19 mouse cellular contexts compared by ENCODE assay signal in the genomic region with DNA sequence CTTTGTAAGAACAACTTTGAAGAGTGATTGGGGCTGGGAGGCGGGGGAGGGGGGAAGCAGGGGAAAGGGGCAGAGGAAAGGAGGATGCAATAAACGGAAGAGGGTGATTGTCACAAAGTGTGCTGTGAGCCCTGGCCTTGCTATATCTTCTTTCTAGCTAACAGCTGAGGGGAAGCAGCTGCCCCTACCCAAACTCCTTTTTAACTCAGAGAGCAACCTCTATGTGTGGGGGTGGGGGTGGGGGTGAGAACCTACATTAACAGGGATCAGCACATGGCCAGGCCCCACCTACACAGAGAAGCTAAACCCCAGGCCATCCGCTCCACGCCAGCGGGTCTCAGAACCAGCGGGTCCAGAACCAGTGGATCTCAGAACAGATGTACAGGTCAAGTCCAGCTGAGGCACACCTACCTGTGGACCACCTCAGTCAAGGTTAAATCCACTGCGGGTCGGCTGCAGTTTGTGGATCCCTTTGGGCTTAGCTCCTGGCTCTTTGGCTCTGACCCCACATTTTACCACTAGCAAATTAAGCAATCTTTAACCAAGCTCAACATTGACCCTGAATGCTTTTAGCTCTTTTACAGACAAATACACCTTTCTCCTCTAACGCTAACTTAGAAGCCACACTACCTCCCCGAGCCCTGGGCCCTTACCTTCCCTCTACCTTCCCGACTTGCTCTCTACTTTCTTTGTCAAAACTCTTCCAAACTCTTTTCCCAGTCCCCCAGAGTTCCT. TPM values are rescaled to one million over a fixed set of nuclear protein-coding genes. Genes with fewer than 3 reads are reported as not detected.
A peak's percentile ranks its signal among the peaks of the same experiment; 100 is the strongest.
DNase-seq lines count a peak whose midpoint lies in the region; ATAC-seq lines count a peak whose summit lies in the region.
"Had no signal": no experiment of that assay in that cellular context is flagged by ENCODE, and none has a peak within 500 bp of the region (broad histone marks: within the 10 kb centered on the region; RNA-seq: fewer than 3 reads in every experiment).

No protein-coding gene starts in this region.

- no peaks in the 10 kb centered on the region for H3K27me3 ChIP-seq in liver, embryonic 15.5 days
- H3K27me3 ChIP-seq in embryonic facial prominence, embryonic 14.5 days (replicated peaks; ENCODE audit: control insufficient read depth, insufficient read depth, low read length) = no peaks in the 10 kb centered on the region
- no peaks in the 10 kb centered on the region for H3K27me3 ChIP-seq in liver, embryonic 16.5 days (ENCODE audit: control insufficient read depth, insufficient read depth, low read depth, low read length)
- no peaks in the 10 kb centered on the region for H3K27me3 ChIP-seq in forebrain, embryonic 13.5 days

- H3K36me3 ChIP-seq in liver, embryonic 15.5 days (replicated peaks) = peaks cover 41% of the 10 kb centered on the region
- peaks cover 44% of the 10 kb centered on the region for H3K36me3 ChIP-seq in embryonic facial prominence, embryonic 14.5 days (ENCODE audit: control insufficient read depth, insufficient read depth, low read length)
- H3K36me3 ChIP-seq in liver, embryonic 16.5 days (ENCODE audit: control insufficient read depth, insufficient read depth) = peaks cover 8% of the 10 kb centered on the region
- H3K36me3 ChIP-seq in forebrain, embryonic 13.5 days (ENCODE audit: poor library complexity, severe bottlenecking) = no peaks in the 10 kb centered on the region

- peak; percentile 72 for DNase-seq in kidney, adult 9 months
- no peak for DNase-seq in kidney, postnatal 14 days
- DNase-seq in liver = no peak
- no peak for DNase-seq in embryonic facial prominence, embryonic 14.5 days (ENCODE audit: low spot score)
- DNase-seq in gastrocnemius, postnatal 10 days = no peak
- DNase-seq: adrenal gland, adult 2 months; cerebellum, adult 11-12 months; cerebellum, postnatal 25 days; kidney, adult 11 months; layer of hippocampus, postnatal 36 days; lung, embryonic 14.5 days; lung, postnatal 4 days; right cerebral cortex, postnatal 4 days; thymus, adult 2 months had no signal

- WGBS in liver, embryonic 15.5 days (ENCODE audit: insufficient replicate concordance) = 67% methylated on average over 11 of the region's 11 CpGs
- WGBS in embryonic facial prominence, embryonic 14.5 days = 86% methylated on average over 11 of the region's 11 CpGs
- 62% methylated on average over 11 of the region's 11 CpGs for WGBS in liver, embryonic 16.5 days (ENCODE audit: insufficient replicate concordance)
- WGBS in forebrain, embryonic 13.5 days = 88% methylated on average over 11 of the region's 11 CpGs

- no peak overlapping the region for H3K9ac ChIP-seq in liver, embryonic 15.5 days
- peak overlapping the region; percentile 8; the same call in 1 of the 2 replicates for H3K9ac ChIP-seq in embryonic facial prominence, embryonic 14.5 days (ENCODE audit: low read depth, low read length)
- H3K9ac ChIP-seq in liver, embryonic 16.5 days (ENCODE audit: low read depth, low read length) = no peak overlapping the region
- H3K9ac ChIP-seq in forebrain, embryonic 13.5 days = no peak overlapping the region
- H3K9ac ChIP-seq: lung, embryonic 14.5 days had no signal

- peaks cover 9% of the 10 kb centered on the region; the same call in 1 of the 2 replicates for H3K4me1 ChIP-seq in liver, embryonic 15.5 days (replicated peaks)
- H3K4me1 ChIP-seq in embryonic facial prominence, embryonic 14.5 days (ENCODE audit: control insufficient read depth, insufficient read depth, low read length) = peaks cover 2% of the 10 kb centered on the region; the same call in 1 of the 2 replicates
- no peaks in the 10 kb centered on the region; the same call in 1 of the 2 replicates for H3K4me1 ChIP-seq in liver, embryonic 16.5 days (ENCODE audit: control insufficient read depth, low read depth, low read length)
- no peaks in the 10 kb centered on the region for H3K4me1 ChIP-seq in forebrain, embryonic 13.5 days

- H3K27ac ChIP-seq in liver, embryonic 15.5 days (replicated peaks) = 0 out of 2 replicates have a peak overlapping the region, but pooled peaks have one; percentile 6
- no peak overlapping the region for H3K27ac ChIP-seq in embryonic facial prominence, embryonic 14.5 days (replicated peaks; ENCODE audit: low read depth, low read length)
- H3K27ac ChIP-seq in liver, embryonic 16.5 days (ENCODE audit: low read length) = 0 out of 2 replicates have a peak overlapping the region, but pooled peaks have one; percentile 48
- no peak overlapping the region for H3K27ac ChIP-seq in forebrain, embryonic 13.5 days
- H3K27ac ChIP-seq: layer of hippocampus, adult 2 months had no signal

- ATAC-seq in liver, embryonic 15.5 days (ENCODE audit: insufficient read depth) = no peak
- peak; percentile 34; the same call in 1 of the 2 replicates for ATAC-seq in embryonic facial prominence, embryonic 14.5 days (ENCODE audit: low read depth)
- ATAC-seq in liver, embryonic 16.5 days (ENCODE audit: low read depth) = peak; percentile 36; the same call in 1 of the 2 replicates
- no peak for ATAC-seq in forebrain, embryonic 13.5 days
- ATAC-seq: forebrain, embryonic 16.5 days had no signal

- H3K9me3 ChIP-seq in liver, embryonic 15.5 days (replicated peaks) = no peaks in the 10 kb centered on the region
- no peaks in the 10 kb centered on the region for H3K9me3 ChIP-seq in embryonic facial prominence, embryonic 14.5 days (ENCODE audit: control insufficient read depth, low read length)
- H3K9me3 ChIP-seq in liver, embryonic 16.5 days (replicated peaks; ENCODE audit: control insufficient read depth, low read length) = no peaks in the 10 kb centered on the region
- no peaks in the 10 kb centered on the region for H3K9me3 ChIP-seq in forebrain, embryonic 13.5 days (replicated peaks)

- H3K4me2 ChIP-seq in liver, embryonic 15.5 days = no peak overlapping the region
- H3K4me2 ChIP-seq in embryonic facial prominence, embryonic 14.5 days (ENCODE audit: low read depth, low read length) = no peak overlapping the region
- H3K4me2 ChIP-seq in liver, embryonic 16.5 days (ENCODE audit: low read depth, low read length) = no peak overlapping the region
- H3K4me2 ChIP-seq in forebrain, embryonic 13.5 days = no peak overlapping the region
- H3K4me2 ChIP-seq: lung, embryonic 14.5 days had no signal

- H3K4me3 ChIP-seq in liver, embryonic 15.5 days (replicated peaks) = no peak overlapping the region
- no peak overlapping the region for H3K4me3 ChIP-seq in embryonic facial prominence, embryonic 14.5 days (ENCODE audit: low read depth, low read length)
- H3K4me3 ChIP-seq in liver, embryonic 16.5 days (ENCODE audit: low read depth, low read length) = no peak overlapping the region
- no peak overlapping the region for H3K4me3 ChIP-seq in forebrain, embryonic 13.5 days
- H3K4me3 ChIP-seq: layer of hippocampus, adult 2 months had no signal

RNA-seq across cellular contexts. Expression of a gene that starts 47.0 kb away (rescaled TPM):
- polyA plus RNA-seq in liver, embryonic 15.5 days (2015; fragmentation: Nextera tagmentation; extraction: Ambion mirVana) = 16.9 and 18.7 TPM in 2 replicates
- 58.8 and 61.2 TPM in 2 replicates for polyA plus RNA-seq in embryonic facial prominence, embryonic 14.5 days (2014; fragmentation: Nextera tagmentation; extraction: Ambion mirVana)
- polyA plus RNA-seq in liver, embryonic 16.5 days (2015; fragmentation: Nextera tagmentation; extraction: Ambion mirVana) = 18.7 and 22.3 TPM in 2 replicates
- 25.0 and 30.5 TPM in 2 replicates for polyA plus RNA-seq in forebrain, embryonic 13.5 days (2015; fragmentation: Nextera tagmentation; extraction: Ambion mirVana)
- total RNA-seq in gastrocnemius, postnatal 10 days (2021) = 10 to 100 TPM; 43.5 to 57.5 TPM

Comparison
In these comparisons a context has a peak if more than half of its experiments do, and no peak if none do; other contexts are left out.
1. ATAC-seq: peak in embryonic facial prominence, embryonic 14.5 days (single experiment) and liver, embryonic 16.5 days (single experiment); none in liver, embryonic 15.5 days (single experiment) and forebrain, embryonic 13.5 days (single experiment).
2. H3K27ac ChIP-seq: peak in liver, embryonic 15.5 days (single experiment) and liver, embryonic 16.5 days (single experiment); none in embryonic facial prominence, embryonic 14.5 days (single experiment) and forebrain, embryonic 13.5 days (single experiment).